Comparison of ENCODE assay signal across 8 mouse cellular contexts in genomic region chr5:20913372-20914275, GRCm38 (mm10). TPM values are rescaled to one million over a fixed set of nuclear protein-coding genes. Genes with fewer than 3 reads are reported as not detected.
DNase-seq lines count a peak whose midpoint lies in the region; ATAC-seq lines count a peak whose summit lies in the region.

No protein-coding gene starts in this region.

- no peak overlapping the region for H3K9ac ChIP-seq in liver, embryonic 12.5 days
- H3K9ac ChIP-seq in neural tube, embryonic 11.5 days (ENCODE audit: low read length) = no peak overlapping the region

- no peak overlapping the region for H3K27ac ChIP-seq in liver, embryonic 12.5 days
- no peak overlapping the region for H3K27ac ChIP-seq in neural tube, embryonic 11.5 days (ENCODE audit: low read depth, low read length)

- H3K9me3 ChIP-seq in liver, embryonic 12.5 days (replicated peaks) = no peaks in the 10 kb centered on the region
- H3K9me3 ChIP-seq in neural tube, embryonic 11.5 days (ENCODE audit: control insufficient read depth, low read length) = no peaks in the 10 kb centered on the region

- intact Hi-C loops in heart, postnatal 10 days (cut with DNase I) = loop anchor here (2.0 to 10.0 kb wide), 4 partner anchors 37 to 349 kb away; no protein-coding TSS in a partner anchor

- no peak overlapping the region for H3K4me2 ChIP-seq in liver, embryonic 12.5 days
- H3K4me2 ChIP-seq in neural tube, embryonic 11.5 days (ENCODE audit: low read depth) = no peak overlapping the region

- H3K36me3 ChIP-seq in liver, embryonic 12.5 days = peaks cover 17% of the 10 kb centered on the region; the same call in 1 of the 2 replicates
- no peaks in the 10 kb centered on the region for H3K36me3 ChIP-seq in neural tube, embryonic 11.5 days (ENCODE audit: control insufficient read depth, insufficient read depth, low read length)

- H3K4me3 ChIP-seq in liver, embryonic 12.5 days = no peak overlapping the region
- no peak overlapping the region for H3K4me3 ChIP-seq in neural tube, embryonic 11.5 days (ENCODE audit: low read depth, low read length)

- DNase-seq in adrenal gland, adult 8-10 months = peak; percentile 37
- peak; percentile 47 for DNase-seq in embryo, embryonic 11.5 days (ENCODE audit: low read depth, low spot score)
- DNase-seq in heart, postnatal 10 days = peak; percentile 64 to 79
- DNase-seq in kidney, postnatal 14 days = peak; percentile 79
- DNase-seq in neural tube, embryonic 11.5 days (ENCODE audit: low spot score) = peak; percentile 46
- DNase-seq in thymus, postnatal 14 days = peak; percentile 77

- peak; percentile 88 for ATAC-seq in CD4-positive, CD25-positive, alpha-beta regulatory T cell, adult 4 months
- ATAC-seq in liver, embryonic 12.5 days = peak; percentile 42; the same call in 1 of the 2 replicates
- ATAC-seq in neural tube, embryonic 11.5 days (ENCODE audit: insufficient read depth, low FRiP score, low TSS enrichment) = no peak

- peaks cover 8% of the 10 kb centered on the region for H3K4me1 ChIP-seq in liver, embryonic 12.5 days
- no peaks in the 10 kb centered on the region for H3K4me1 ChIP-seq in neural tube, embryonic 11.5 days (ENCODE audit: control insufficient read depth, insufficient read depth, low read length)

- no peaks in the 10 kb centered on the region for H3K27me3 ChIP-seq in liver, embryonic 12.5 days (replicated peaks)
- H3K27me3 ChIP-seq in neural tube, embryonic 11.5 days (ENCODE audit: control insufficient read depth, insufficient read depth, low read length) = no peaks in the 10 kb centered on the region

- WGBS in liver, embryonic 12.5 days (ENCODE audit: insufficient replicate concordance) = 79% methylated on average over 11 of the region's 11 CpGs
- 85% methylated on average over 11 of the region's 11 CpGs for WGBS in neural tube, embryonic 11.5 days

RNA-seq across cellular contexts. Expression of gene Tmem60, which starts 31.6 kb away (rescaled TPM):
- polyA plus RNA-seq in CD4-positive, CD25-positive, alpha-beta regulatory T cell, adult 4 months (2017; shearing (Covaris generic)) = 10 to 100 TPM; 45.1 to 57.8 TPM
- total RNA-seq in adrenal gland, adult 8-10 months (2022) = 10 to 100 TPM; 16.9 to 24.3 (median 23.4) TPM
- total RNA-seq in heart, postnatal 10 days (2021) = 10 to 100 TPM; 22.8 to 23.1 TPM
- 38.2 and 42.6 TPM in 2 replicates for polyA plus RNA-seq in liver, embryonic 12.5 days (2016; fragmentation: Nextera tagmentation; extraction: Ambion mirVana)
- polyA plus RNA-seq in neural tube, embryonic 11.5 days (2014; fragmentation: Nextera tagmentation; extraction: Ambion mirVana) = 53.1 and 56.8 TPM in 2 replicates

RNA-seq across cellular contexts. Expression of gene Phtf2, which starts 31.7 kb away (rescaled TPM):
- polyA plus RNA-seq in CD4-positive, CD25-positive, alpha-beta regulatory T cell, adult 4 months (2017; shearing (Covaris generic)) = 10 to 100 TPM; 46.0 to 49.2 TPM
- 10 to 100 TPM in 2 of 4 experiments, 1 to 10 TPM in 2; 7.3 to 16.2 (median 11.5) TPM for total RNA-seq in adrenal gland, adult 8-10 months (2022)
- 10 to 100 TPM; 75.6 to 82.3 TPM for total RNA-seq in heart, postnatal 10 days (2021)
- 11.6 and 11.9 TPM in 2 replicates for polyA plus RNA-seq in liver, embryonic 12.5 days (2016; fragmentation: Nextera tagmentation; extraction: Ambion mirVana)
- polyA plus RNA-seq in neural tube, embryonic 11.5 days (2014; fragmentation: Nextera tagmentation; extraction: Ambion mirVana) = 20.5 and 21.5 TPM in 2 replicates

RNA-seq across cellular contexts. Expression of gene Rsbn1l, which starts 42.6 kb away (rescaled TPM):
- polyA plus RNA-seq in CD4-positive, CD25-positive, alpha-beta regulatory T cell, adult 4 months (2017; shearing (Covaris generic)) = 10 to 100 TPM; 32.6 to 42.7 TPM
- 10 to 100 TPM; 14.6 to 21.7 (median 16.6) TPM for total RNA-seq in adrenal gland, adult 8-10 months (2022)
- total RNA-seq in heart, postnatal 10 days (2021) = 10 to 100 TPM; 17.0 to 20.1 TPM
- polyA plus RNA-seq in liver, embryonic 12.5 days (2016; fragmentation: Nextera tagmentation; extraction: Ambion mirVana) = 6.4 and 6.6 TPM in 2 replicates
- 5.4 and 5.6 TPM in 2 replicates for polyA plus RNA-seq in neural tube, embryonic 11.5 days (2014; fragmentation: Nextera tagmentation; extraction: Ambion mirVana)
